Mouse (Mus musculus) heart, postnatal 36 days (tissue): ENCODE measurements around the gene Fasl. TPM values are rescaled to one million over a fixed set of nuclear protein-coding genes. Genes with fewer than 3 reads are reported as not detected.

Experiments
- DNase-seq, 2 experiments: peaks; one replicate each; pipeline ENCODE4 v3.0.0; 2021 to 2022
- intact Hi-C: fragments of 180-260 bp; cut with DNase I; formaldehyde crosslinking; loops from one replicate; pipeline ENCODE4 v1.15.1; 2025
- total RNA-seq, 2 experiments: library from RNA; stranded (reverse); gene quantifications; 2 replicates each; pipeline ENCODE4 v1.2.3; 2021

The Fasl gene
- total RNA-seq, 2 experiments from 2014 or later: not detected

- no peak for DNase-seq
- intact Hi-C loops: no loop called here
Measured at GRCm38 (mm10) chr1:161764964-161765363, 23.3 kb downstream of the Fasl start.

GRCm38 (mm10) chr1:161761556-161761955 lies 26.7 kb downstream of the Fasl start:
- no peak for DNase-seq
- intact Hi-C loops: no loop called here

GRCm38 (mm10) chr1:161756547-161756946 lies 31.7 kb downstream of the Fasl start:
- intact Hi-C loops: no loop called here
- no peak for DNase-seq

- no peak for DNase-seq
- intact Hi-C loops: no loop called here
Measured at GRCm38 (mm10) chr1:161751311-161751710, 37.0 kb downstream of the Fasl start.

GRCm38 (mm10) chr1:161750471-161751041 lies 37.7 kb downstream of the Fasl start:
- DNase-seq: no peak
- intact Hi-C loops: no loop called here

- intact Hi-C loops: loop anchor here (2.0 to 5.0 kb wide), 2 partner anchors 214 to 228 kb away; no protein-coding TSS in a partner anchor
- no peak for DNase-seq
Measured at GRCm38 (mm10) chr1:161748685-161749084, 39.6 kb downstream of the Fasl start.

GRCm38 (mm10) chr1:161748138-161748537 lies 40.2 kb downstream of the Fasl start:
- peak; percentile 52 to 59 for DNase-seq
- intact Hi-C loops: loop anchor here (2.0 to 5.0 kb wide), 2 partner anchors 214 to 229 kb away; no protein-coding TSS in a partner anchor

GRCm38 (mm10) chr1:161746542-161747302 lies 41.6 kb downstream of the Fasl start:
- DNase-seq: no peak
- intact Hi-C loops: loop anchor here (5.0 kb wide), 1 partner anchor 216 kb away; no protein-coding TSS in a partner anchor

- intact Hi-C loops: loop anchor here (5.0 kb wide), 1 partner anchor 217 kb away; no protein-coding TSS in a partner anchor
- DNase-seq: no peak
Measured at GRCm38 (mm10) chr1:161744855-161745254, 43.4 kb downstream of the Fasl start.

GRCm38 (mm10) chr1:161744209-161744608 lies 44.1 kb downstream of the Fasl start:
- intact Hi-C loops: no loop called here
- DNase-seq: no peak

GRCm38 (mm10) chr1:161742481-161743267 lies 45.6 kb downstream of the Fasl start:
- DNase-seq: no peak
- intact Hi-C loops: no loop called here

GRCm38 (mm10) chr1:161736848-161737247 lies 51.4 kb downstream of the Fasl start:
- DNase-seq: no peak
- intact Hi-C loops: loop anchor here (1.0 to 2.0 kb wide), 3 partner anchors 50 to 522 kb away; no protein-coding TSS in a partner anchor

GRCm38 (mm10) chr1:161736255-161736654 lies 52.0 kb downstream of the Fasl start:
- intact Hi-C loops: loop anchor here (2.0 kb wide), 2 partner anchors 49 to 521 kb away; no protein-coding TSS in a partner anchor
- no peak for DNase-seq

GRCm38 (mm10) chr1:161735465-161736046 lies 52.7 kb downstream of the Fasl start:
- DNase-seq: no peak
- intact Hi-C loops: loop anchor here (2.0 kb wide), 2 partner anchors 49 to 521 kb away; no protein-coding TSS in a partner anchor

- intact Hi-C loops: no loop called here
- peak in 1 of 2 experiments; percentile 11 for DNase-seq
Measured at GRCm38 (mm10) chr1:161734741-161735211, 53.5 kb downstream of the Fasl start.

- DNase-seq: no peak
- intact Hi-C loops: no loop called here
Measured at GRCm38 (mm10) chr1:161734314-161734713, 54.0 kb downstream of the Fasl start.
